Mouse (Mus musculus): ENCODE results near the gene Zfp629. TPM values are rescaled to one million over a fixed set of nuclear protein-coding genes. Genes with fewer than 3 reads are reported as not detected.
A peak's percentile ranks its signal among the peaks of the same experiment; 100 is the strongest.

The Zfp629 gene
- total RNA-seq, 2 experiments from 2014 or later: 22.2 to 24.8 TPM

DNA sequence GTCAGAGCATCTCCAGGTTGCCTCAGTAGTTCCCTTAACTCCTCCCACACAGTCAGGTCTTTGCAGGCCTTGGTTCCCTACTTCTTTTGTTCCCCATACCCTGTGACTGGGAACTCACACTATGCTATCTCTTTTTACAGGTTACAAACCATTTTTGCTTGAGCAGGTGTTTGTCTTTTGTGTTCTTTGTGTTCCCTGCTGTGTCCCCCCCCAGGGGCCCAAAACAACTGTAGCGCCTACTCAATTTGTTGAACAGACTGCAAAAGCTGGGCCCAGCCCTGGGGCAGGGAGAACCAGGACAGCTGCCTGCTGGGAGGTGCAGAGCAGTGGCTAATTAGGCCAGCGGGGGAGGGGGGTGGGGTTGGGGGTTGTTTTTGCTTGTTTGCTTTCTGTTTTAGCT lies 2.4 kb upstream of the Zfp629 start:
- intact Hi-C loops (cut with DNase I): loop anchor here (10.0 kb wide), 1 partner anchor 273 kb away; the partner anchor contains the start of gene Zfp768
- DNase-seq (ENCODE audit: low spot score in 2 of 2): no peak

DNA sequence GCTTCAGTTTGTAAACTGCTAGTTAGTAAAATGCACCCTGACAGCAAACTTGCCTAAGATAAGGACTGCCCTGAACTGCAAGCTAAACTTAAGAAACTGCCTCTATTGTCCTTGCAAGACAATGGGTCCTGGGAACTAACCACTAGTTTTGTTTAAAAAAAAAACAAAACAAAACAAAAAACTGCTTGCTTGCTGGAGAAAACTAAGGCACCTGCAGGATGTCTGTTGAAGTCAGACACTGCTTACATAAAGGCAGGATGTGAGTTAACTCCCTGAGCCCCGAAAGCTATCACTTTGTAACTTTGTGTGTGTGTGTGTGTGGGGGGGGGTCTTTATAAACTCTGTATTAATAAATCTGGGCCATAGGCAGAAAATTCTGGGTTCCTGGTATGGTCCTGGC lies 1.3 kb upstream of the Zfp629 start:
- intact Hi-C loops (cut with DNase I): loop anchor here (10.0 kb wide), 1 partner anchor 272 kb away; the partner anchor contains the start of gene Zfp768
- DNase-seq (ENCODE audit: low spot score in 2 of 2): no peak

DNA sequence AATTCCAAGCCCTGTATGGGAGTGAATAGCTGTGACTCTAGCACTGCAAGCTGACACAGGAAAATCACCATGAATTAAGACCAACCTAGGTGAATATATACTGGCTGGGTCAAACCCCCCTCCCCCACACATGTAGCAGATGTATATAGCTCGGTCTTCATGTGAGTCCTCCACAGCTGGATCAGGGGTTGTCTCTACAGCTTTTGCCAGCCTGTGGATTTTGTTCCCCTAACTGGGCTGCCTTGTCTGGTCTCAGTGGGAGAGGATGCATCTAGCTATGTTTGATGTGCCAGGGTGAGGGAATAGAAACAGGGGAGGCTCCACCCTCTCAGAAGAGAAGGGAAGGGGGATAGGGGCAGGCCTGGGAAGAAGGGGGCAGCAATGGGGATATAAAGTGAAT lies 739 bp upstream of the Zfp629 start:
- no peak for DNase-seq (ENCODE audit: low spot score in 2 of 2)
- intact Hi-C loops (cut with DNase I): loop anchor here (10.0 kb wide), 1 partner anchor 272 kb away; the partner anchor contains the start of gene Zfp768

DNA sequence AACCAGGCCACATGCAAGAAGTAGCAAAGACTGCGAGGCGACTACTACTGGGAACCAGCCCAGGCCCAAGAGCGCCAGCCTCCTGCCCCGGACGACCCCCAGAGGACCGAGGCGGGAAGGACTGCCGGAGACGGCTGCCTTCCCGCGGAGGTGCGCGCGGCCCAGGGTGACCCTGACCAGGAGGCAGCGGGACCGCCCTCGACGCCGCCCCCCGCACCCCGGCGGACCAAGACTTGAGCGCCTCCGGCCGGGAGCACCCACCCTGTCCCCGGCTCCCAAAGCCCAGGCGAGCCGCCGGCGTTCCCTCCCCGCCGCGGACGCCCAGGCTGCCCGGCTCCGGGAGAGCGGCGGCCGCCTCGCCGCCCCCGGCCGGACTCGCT lies 1.1 kb downstream of the Zfp629 start:
- intact Hi-C loops (cut with DNase I): loop anchor here (1.0 to 10.0 kb wide), 2 partner anchors 23 to 270 kb away; partner anchors contain the start of gene Zfp768
- peak in 1 of 2 experiments; percentile 27 for DNase-seq (ENCODE audit: low spot score in 2 of 2)

DNA sequence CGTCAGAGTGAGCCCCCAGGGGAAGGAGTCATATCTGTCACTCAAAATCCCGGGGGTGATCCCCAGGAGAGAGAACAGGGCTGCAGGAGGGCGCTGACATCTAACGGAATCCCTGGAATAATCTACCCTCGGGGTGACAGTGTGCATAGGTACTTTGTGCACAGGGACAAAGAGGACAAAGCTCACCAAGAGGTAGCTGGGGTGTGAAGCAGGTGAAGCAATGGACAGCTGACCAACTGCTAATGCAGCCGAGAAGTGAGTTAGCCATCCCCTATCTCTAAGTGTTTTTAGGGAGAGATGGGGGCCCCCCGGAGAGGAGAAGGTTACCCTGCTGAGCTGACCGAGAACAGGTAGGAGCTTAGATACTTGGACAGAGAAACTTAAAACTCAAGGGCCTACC lies 1.5 kb downstream of the Zfp629 start:
- intact Hi-C loops (cut with DNase I): loop anchor here (1.0 to 10.0 kb wide), 2 partner anchors 23 to 269 kb away; partner anchors contain the start of gene Zfp768
- no peak for DNase-seq (ENCODE audit: low spot score in 2 of 2)

DNA sequence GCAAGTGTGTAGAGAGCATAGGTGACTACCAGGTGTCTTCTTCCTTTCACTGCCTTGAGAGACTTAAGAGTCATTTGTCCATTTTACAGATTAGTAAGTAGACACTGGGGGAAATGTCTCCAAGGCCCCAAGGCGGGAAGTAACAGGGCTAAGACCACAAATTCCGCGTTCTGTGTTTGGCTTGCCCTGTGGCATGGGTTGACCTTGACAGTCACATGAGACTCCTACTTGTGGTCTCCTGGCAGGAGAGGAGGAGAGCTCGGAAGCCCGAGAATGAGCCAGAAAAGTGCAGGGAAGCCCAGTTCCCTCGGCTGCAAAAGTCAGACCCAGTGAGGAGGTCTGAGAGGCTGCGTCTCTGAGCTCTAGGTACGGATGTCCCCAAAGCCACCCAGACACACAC lies 2.1 kb downstream of the Zfp629 start:
- intact Hi-C loops (cut with DNase I): loop anchor here (10.0 kb wide), 1 partner anchor 269 kb away; the partner anchor contains the start of gene Zfp768

DNA sequence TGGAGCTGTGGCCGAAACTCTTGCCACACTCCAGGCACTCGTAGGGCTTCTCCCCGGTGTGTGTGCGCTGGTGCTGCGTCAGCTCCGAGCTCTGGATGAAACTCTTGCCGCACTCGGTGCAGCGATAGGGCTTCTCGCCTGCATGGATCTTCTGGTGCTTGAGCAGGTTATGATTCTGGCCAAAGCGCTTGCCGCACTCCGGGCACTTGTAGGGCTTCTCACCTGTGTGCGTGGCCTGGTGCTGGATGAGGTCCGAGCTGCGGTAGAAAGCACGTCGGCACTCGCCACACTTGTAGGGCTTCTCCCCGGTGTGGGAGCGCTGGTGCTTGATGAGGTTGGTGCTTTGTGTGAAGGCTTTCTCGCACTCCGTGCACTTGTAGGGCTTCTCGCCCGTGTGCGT lies 4.0 kb downstream of the Zfp629 start:
- intact Hi-C loops (cut with DNase I): loop anchor here (10.0 kb wide), 1 partner anchor 267 kb away; the partner anchor contains the start of gene Zfp768

More for the DNA sequence above, 2.1 kb downstream of the Zfp629 start:
- no peak for DNase-seq (ENCODE audit: low spot score in 2 of 2)

DNA sequence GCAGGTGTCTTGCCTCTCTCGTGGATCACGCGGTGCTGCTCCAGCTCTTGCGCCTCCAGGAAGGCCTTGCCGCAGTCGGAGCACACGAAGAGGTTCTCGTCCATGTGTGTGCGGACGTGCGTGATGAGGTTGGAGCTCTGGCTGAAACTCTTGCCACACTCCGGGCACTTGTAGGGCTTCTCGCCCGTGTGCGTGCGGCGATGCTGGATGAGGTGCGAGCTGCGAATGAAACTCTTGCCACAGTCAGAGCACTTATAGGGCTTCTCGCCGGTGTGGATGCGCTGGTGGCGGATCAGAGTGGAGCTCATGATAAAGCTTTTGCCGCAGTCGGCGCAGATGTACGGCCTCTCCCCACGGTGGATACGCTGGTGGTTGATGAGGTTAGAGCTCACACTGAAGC lies 4.6 kb downstream of the Zfp629 start:
- intact Hi-C loops (cut with DNase I): loop anchor here (10.0 kb wide), 1 partner anchor 266 kb away; the partner anchor contains the start of gene Zfp768
- DNase-seq (ENCODE audit: low spot score in 2 of 2): no peak

More for the DNA sequence above, 4.0 kb downstream of the Zfp629 start:
- DNase-seq (ENCODE audit: low spot score in 2 of 2): no peak

DNA sequence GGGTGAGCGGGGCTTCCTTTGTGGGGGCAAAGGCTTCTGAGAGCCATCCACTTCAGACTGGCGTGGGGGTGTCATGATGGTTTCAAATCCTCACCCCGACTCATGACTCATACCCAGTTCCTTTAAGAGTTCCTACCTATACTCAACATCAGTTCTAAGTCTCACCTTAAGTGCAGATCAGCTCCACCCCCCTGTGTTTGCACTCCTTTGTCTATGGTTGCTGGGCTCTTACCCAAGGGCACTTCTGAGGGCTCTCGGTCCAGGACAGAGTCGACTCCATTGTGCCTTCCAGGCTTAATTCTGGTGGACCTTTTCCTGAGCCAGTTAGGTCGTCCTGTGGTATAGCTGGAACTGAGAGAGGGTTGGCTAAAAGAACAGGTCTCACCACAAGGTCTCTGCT lies 8.4 kb downstream of the Zfp629 start:
- intact Hi-C loops (cut with DNase I): no loop called here
- no peak for DNase-seq (ENCODE audit: low spot score in 2 of 2)

DNA sequence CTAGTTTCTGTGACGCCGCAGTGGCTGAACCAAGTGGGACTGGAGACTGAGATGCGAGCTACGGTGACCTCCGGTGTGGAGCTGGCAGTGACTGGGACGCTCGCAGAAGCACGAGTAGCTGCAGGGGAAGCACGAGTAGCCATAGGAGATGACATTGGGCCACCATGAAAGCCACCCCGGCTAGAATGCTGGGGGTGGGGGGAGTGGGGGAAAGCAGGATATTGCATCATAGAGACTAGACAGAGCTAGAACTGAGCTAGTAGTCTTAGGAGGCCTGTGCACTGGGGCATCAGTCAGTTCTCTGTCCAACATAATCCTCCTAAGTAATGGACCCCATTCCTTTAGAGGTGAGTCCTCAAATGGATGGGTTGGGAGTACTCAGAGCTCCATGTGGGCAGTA lies 11.3 kb downstream of the Zfp629 start:
- intact Hi-C loops (cut with DNase I): no loop called here
- no peak for DNase-seq (ENCODE audit: low spot score in 2 of 2)

DNA sequence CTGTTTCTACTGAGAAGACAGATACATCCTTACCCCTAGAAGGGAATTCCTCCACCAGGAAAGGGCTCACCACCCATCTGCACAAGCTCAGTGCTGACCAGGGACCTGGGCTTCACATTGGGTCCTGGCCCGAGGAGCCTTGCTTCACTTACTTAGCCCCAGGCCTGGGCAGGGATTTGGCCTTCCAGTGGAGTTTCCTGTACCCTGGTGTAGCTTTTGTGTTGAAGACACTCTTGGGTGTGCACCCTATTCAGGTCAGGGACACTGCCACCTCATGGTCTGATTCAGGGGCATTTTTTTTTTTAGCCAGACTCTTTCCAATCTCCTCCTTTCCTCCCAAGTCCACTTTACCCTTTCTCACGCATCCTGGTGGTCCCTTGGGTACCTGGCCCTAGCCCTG lies 12.7 kb downstream of the Zfp629 start:
- intact Hi-C loops (cut with DNase I): no loop called here
- no peak for DNase-seq (ENCODE audit: low spot score in 2 of 2)

DNA sequence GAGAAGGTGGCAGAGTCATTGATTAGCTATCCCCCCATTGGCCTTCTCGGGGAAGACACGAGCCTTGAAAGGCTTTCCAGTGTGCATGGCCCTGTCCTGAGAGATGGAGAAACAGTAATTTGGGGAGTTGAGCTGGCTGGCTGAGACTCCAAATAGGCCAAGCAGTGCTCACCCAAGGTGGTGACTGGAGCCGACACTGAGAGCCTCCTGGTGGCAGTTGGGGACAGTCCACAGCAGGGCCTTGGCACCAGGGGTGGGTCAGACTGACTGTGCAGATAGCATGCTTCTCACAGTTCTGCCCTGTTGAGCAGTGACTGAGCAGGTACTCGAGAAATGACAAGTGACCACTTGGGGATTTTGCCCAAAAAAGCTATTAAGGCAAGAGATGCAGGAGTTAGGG lies 13.9 kb downstream of the Zfp629 start:
- DNase-seq (ENCODE audit: low spot score in 2 of 2): no peak
- intact Hi-C loops (cut with DNase I): no loop called here

DNA sequence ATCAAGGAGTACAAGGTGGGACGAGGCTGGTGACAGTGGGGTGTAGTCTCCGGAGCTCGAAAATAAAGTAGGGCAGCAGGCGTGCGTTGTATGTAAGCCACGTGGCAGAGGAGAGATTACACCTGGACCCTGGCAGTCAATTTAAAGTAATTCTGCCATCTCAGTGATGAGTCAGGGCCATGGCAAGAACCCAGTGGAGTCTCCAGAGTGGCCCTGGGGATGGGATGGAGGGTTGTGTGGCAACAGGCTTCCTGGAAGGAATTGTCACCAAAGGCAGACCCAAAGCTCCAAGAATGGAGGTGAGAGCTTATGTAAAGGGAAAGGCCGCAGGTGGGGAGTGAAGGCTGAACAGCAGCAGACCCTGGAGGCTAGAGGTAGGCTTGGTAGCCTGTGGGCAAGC lies 15.0 kb downstream of the Zfp629 start:
- DNase-seq (ENCODE audit: low spot score in 2 of 2): no peak
- intact Hi-C loops (cut with DNase I): no loop called here

DNA sequence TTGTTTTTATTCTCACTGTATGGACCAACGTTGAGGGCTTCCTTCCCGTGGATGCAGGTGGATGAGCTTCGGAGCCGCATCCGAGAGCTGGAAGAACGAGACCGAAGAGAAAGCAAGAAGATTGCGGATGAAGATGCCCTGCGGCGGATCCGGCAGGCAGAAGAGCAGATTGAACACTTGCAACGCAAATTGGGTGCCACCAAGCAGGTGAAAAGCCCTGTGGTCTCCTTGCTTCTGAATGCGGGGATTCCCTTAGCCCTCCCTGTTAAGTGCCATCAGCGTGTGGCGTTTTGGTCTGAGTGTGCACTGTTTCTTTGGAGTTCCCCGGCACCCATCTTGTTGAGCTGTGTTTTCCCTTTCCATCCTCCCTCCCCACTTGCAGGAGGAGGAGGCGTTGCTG lies 18.9 kb downstream of the Zfp629 start:
- intact Hi-C loops (cut with DNase I): no loop called here
- no peak for DNase-seq (ENCODE audit: low spot score in 2 of 2)

DNA sequence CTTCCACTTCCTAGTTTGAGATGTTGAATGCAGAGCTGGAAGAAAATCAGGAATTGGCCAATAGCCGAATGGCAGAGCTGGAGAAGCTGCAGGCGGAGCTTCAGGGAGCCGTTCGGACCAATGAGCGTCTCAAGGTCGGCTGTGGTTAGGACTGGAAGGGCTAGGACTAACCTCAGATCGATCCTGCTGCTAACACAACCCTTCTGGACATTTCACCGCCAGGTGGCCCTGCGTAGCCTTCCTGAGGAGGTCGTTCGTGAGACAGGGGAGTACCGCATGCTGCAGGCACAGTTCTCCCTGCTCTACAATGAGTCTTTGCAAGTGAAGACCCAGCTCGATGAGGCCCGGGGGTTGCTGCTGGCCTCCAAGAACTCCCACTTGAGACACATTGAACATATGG lies 23.0 kb downstream of the Zfp629 start:
- DNase-seq (ENCODE audit: low spot score in 2 of 2): no peak
- intact Hi-C loops (cut with DNase I): no loop called here

DNA sequence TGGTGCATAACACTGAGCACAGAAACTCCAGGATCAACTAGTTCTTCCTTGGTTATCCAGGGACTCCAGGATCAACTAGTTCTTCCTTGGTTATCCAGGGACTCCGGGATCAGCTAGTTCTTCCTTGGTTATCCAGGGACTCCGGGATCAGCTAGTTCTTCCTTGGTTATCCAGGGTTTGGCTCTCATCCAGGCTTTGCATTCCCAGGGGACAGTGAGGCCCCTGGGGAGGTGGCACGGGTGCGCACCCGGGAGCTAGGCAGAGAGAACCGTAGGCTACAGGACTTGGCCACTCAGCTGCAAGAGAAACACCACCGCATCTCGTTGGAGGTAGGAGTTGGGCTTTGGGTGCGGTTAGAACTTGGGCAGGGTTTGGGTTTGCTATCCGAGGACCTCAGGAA lies 24.5 kb downstream of the Zfp629 start:
- intact Hi-C loops (cut with DNase I): no loop called here

DNA sequence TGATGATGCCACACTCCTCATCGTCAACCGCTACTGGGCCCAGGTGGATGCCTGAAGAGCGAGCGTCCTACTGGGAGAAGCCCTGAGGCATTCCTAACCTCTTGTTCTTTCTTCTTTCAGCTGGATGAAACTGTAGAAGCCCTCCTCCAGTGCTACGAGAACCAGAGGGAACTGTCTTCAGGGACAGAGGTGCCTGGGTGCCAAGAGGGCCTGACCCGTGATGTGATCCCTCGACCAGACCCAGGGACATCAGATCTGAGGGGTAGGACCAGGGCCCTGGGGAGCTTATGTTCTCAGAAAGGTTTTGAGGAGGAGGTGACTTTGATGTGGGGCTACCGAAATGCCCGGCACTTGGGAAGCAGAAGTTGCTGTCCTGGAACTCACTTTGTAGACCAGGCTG lies 26.0 kb downstream of the Zfp629 start:
- intact Hi-C loops (cut with DNase I): no loop called here
- DNase-seq (ENCODE audit: low spot score in 2 of 2): no peak

More for the DNA sequence above, 24.5 kb downstream of the Zfp629 start:
- DNase-seq (ENCODE audit: low spot score in 2 of 2): no peak

DNA sequence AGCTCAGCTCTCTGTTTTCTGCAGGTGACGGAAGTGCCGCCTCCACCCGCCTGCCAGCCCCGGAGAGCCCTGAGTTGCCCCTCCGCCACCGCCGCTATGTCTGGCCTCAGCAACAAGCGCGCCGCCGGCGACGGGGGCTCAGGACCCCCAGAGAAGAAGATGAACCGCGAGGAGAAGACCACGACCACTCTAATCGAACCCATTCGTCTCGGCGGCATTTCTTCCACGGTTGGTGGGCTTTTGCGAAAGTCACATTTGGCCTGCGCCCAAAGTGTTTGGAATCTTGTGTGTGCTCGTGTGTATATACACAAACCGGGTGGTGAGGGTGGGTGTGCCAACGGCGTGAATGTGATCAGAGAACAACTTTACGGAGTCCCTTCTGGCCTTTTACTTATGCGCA lies 26.7 kb downstream of the Zfp629 start:
- intact Hi-C loops (cut with DNase I): no loop called here
- DNase-seq (ENCODE audit: low spot score in 2 of 2): no peak

DNA sequence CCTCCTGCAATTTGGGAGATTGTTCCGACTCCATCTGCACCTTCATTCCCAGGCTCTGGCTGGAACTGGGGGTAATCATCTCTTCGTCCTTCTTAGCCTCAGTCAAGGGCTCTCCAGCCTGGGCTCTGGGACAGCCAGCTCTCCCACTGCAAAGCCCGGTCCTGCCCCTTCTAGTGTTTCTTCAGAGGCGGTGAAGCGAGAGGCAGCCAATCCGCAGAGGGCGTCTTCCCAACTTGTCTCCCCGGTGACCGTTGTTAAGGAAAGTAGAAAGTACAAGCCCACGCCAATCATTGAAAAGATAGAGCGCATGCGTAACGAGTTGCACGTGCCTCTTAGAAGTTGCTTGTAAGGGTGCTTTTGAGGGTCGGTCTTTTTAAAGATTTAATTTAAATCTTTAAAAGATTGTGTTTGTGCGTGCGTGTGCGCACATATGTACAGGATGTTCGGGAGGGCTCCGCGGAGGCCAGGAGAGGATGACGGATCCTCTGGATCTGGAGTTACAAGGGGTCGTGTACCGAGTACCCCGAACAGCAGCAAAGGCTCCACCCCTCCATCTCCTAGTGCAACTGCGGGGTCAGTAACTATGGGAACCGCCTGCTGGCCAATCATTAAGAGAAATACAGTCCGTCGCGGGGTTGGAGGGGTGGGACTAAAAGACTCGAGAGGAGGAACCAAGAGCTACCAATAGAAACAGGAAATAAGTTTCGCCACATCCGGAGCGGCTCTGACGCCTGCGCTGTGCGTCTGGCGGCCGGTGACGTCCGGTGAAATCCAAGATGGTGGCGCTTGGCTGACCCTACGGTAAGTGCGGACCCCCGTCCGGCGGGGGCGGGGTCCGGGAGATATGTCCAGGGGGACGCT lies 27.4 kb downstream of the Zfp629 start, which contains the start of the genes Ccdc189 and Rnf40:
Gene Ccdc189 (minus strand): TSS at position 585 of the 861 bp plus-strand sequence.
Gene Rnf40 (plus strand): TSS at position 757 of the 861 bp plus-strand sequence.
- intact Hi-C loops (cut with DNase I): no loop called here
- peak; percentile 94 to 99 for DNase-seq (ENCODE audit: low spot score in 2 of 2)

DNA sequence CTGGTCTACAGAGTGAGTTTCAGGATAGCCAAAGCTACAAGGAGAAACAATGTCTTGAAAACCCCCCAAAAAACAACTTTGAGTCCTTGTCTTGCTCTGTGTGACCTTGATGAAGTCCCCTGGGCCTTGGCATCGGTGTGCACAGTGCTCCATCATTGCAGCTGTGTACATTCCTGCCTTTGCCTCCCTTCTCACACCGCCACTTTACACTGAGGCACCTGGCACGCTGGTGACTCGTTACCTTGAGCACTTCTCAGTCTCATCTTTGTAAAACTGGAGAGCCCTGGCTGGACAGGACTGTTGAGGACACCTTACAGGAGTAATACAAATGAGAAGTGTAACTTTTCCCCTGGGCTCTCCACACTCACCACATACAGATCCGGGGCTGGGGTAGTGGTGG lies 28.4 kb downstream of the Zfp629 start:
- intact Hi-C loops (cut with DNase I): loop anchor here (2.0 kb wide), 1 partner anchor 14 kb away; the partner anchor contains the start of gene Phkg2
- no peak for DNase-seq (ENCODE audit: low spot score in 2 of 2)

DNA sequence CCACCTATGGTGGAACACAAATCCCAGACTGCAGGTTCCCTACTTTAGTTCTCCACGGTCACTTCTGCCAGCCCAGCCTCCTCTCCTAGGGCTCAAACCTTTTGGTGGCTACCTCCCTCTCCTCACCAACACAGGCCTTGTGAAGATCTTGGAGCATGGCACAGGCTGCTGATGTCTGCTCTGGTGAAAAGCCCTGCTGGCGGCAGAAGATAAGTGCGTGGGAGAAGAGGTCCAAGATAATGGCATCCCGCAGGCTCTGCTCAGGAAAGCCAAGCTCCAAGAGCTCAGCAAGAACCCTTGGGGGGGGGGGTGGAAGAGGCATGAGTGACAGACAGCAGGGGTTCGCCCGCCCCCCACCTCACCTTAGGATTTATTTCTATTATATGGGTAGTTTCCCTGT lies 29.4 kb downstream of the Zfp629 start:
- intact Hi-C loops (cut with DNase I): loop anchor here (2.0 kb wide), 1 partner anchor 13 kb away; the partner anchor contains the start of gene Phkg2
- DNase-seq (ENCODE audit: low spot score in 2 of 2): no peak
